Mouse (Mus musculus) adrenal gland, adult 2 months (tissue): ENCODE measurements around the gene Fgg. TPM values are rescaled to one million over a fixed set of nuclear protein-coding genes. Genes with fewer than 3 reads are reported as not detected.

ENCODE experiments used
- DNase-seq: peaks from one replicate; pipeline ENCODE4 v3.0.0; 2021
- long read RNA-seq: library from polyadenylated mRNA; stranded (forward); transcript quantifications from one replicate; pipeline ENCODE4 v2.0.0, GENCODE M21; 2021
- polyA plus RNA-seq: library from polyadenylated mRNA; depleted of rRNA; stranded (reverse); fragments of >200 nt; gene quantifications from 2 replicates; pipeline ENCODE4 v1.2.3, GENCODE M21; 2012; rRNA removed
- total RNA-seq, 2 experiments: library from RNA; stranded (reverse); gene quantifications; 2 replicates each; pipeline ENCODE4 v1.2.3; 2021

Gene Fgg
- total RNA-seq (10 to 100 TPM in 1 of 2 experiments, under 1 TPM in 1; 0.38 to 10.9 TPM), polyA plus RNA-seq (0.63 TPM in 1 of 2 replicates, not detected in the other)
- long read RNA-seq = 0 reads

DNA sequence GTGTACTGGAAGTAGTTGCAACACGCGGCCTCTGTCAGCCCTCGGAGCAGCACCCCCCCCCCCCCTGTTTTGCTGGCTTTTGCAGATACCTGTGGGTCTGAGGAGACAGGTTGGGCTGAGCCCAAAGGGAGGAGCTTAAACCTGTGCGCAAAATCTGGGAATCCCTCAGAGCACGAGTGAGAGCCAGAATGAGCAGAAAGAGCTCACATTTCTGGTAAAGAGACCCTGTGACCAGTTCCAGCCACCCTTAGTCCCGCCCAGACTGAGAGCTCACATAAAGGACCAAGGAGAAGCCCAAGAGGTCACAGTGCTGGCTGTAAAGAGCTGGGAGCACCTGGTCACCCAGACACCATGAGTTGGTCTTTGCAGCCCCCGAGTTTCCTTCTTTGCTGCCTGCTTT, at the start of gene Fgg:
TSS of gene Fgg (plus strand) at position 168 of the 400 bp plus-strand sequence.
- DNase-seq = peak; percentile 15

DNA sequence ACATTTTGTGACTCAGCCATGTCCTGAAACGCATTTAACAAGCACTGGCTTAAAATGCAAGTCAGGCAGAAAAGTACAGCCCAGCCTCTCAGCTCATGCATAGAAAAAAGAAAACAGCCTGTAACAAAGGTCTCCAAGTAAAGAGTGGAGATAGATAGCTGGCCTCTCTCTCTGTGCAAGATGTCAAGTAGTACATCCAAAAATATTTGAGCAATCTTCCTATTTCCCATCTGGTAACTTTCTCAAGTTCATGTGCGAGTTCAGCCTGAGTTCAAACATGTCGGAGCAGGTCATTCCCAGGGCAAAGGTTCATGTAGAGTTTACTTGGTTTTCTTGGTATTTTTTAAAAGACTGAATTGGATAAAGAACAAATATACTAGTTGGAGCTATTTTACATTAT, 36.5 kb upstream of the Fgg start:
- DNase-seq = no peak

DNA sequence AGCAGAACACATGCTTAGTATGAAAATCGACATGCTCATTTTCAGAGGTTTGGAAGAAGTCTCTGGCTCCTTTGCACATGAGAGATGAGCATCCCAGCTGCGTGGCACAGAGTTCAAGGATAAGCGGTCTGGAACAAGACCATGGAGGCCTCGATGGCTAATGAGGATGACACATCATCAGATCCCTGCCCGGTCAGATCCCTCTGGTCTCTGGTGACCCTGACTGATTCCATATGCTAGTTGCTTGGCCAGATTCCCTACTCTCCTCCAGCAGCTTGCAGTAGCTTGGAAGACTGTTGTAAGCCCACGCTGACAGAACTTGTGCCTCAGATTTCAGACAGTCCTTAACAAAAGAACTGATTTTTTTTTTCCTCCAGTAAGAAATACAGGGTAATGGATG, 26.7 kb upstream of the Fgg start:
- peak; percentile 70 for DNase-seq

DNA sequence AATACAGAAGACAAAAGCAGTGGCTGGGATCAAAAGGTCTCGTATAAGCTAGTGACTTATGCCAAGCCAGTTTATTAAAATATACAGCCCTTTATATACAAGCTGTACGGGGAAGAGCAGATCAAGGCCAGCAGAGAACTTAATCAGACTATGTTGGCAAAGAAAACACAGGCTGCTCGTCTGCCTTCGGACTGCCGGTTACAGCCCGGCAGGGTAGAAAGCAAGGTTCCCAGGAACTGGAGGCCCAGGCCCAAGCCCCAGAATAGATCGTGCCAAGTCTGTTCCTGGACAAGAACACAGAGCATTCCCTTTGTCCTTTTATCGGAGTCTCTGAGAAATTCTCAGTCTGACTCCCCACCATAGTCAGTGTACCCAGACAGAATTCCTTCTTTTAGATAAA, 25.7 kb upstream of the Fgg start:
- DNase-seq = no peak

DNA sequence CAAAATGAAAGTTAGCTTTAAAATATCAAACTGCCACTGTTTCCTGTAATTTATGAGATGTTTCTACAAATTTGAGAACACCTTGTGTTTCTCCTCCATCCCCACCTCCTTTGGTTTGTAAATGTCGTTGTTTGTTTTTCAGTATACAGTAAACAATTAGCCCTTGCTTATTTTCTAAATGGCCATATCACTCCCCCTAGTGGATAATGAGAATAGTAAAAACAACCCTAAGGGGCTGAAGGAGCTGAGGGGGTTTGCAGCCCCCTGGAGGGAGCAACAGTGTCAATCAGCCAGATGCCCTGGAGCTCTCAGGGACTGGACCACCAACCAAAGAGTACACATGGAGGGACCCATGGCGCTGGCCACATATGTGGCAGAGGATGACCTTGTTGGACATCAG, 22.7 kb upstream of the Fgg start:
- DNase-seq = no peak

DNA sequence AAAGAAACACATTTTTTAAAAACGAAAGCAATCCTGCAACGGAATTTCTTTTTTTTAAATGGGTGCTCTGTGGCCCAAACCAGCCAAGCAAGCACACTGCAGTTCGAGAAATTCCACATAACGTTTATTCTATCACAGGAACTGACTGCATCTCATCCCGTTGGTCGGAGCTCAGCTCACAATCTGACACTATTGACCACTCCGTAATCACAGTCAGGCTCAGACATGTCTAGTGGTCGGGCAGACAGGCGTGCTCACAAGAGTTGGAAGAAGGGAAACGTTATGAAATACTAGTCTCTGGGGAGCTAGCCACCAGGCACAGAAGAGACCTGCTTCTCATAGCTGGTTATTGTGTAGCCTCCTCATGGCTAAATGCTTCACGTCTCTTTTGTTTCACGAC, 15.6 kb upstream of the Fgg start:
- no peak for DNase-seq

DNA sequence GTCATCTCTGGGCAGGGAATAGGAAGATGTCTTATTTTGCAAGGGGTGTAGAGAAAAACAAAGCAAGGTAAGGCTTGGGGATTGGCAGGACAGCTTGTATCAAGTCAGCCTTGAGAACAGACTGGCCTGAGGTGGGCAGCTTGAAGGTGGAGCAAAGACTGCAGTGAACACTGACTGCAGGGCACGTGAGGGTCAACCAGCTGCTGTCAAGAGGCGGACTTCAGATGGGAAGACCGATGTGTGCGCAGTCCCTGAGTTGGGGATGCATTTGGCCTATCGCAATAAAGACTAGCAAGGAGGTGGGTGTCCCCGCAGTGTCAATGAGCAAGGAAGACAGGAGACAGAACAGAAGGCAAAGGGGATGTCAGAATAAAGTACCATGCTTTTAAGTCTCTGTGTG, 14.6 kb upstream of the Fgg start:
- DNase-seq = no peak

DNA sequence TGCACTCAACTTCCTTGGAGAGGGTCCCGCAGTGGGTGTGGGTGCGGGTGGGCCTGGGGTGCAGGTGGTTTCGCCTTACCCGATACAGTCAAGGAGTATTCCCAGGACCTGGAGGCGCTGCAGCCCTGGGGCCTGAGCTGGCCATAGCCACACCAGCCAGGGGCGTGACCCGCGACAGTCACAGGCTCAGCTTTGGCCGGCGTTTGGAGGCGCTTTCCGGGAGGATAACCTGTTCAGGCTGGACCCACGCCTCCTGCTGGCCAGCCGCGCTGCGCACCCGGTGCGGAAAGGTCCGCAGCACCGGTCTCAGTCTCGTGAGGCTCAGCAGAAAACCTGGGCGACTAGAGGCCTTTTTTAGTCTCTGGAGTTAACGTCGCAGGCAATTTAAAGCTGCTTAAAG, 12.2 kb upstream of the Fgg start:
- peak; percentile 64 for DNase-seq

DNA sequence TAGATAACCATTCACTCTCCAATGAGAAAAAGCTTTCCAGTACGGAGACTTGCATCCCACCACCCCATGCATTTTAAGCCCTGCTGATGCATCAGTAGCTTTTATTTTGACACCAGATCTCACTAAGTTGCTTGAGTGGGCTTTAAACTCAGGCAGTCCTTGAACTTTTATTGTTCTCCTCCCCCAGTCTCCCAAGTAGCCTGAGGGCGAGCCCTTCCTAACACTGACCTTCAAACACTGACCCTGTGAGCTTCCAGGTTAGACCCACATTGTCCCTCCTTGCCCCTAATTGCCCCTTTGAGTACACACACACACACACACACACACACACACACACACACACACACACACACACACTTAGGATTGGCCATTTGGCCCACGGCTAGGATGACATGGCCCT, 10.9 kb upstream of the Fgg start:
- DNase-seq = no peak

DNA sequence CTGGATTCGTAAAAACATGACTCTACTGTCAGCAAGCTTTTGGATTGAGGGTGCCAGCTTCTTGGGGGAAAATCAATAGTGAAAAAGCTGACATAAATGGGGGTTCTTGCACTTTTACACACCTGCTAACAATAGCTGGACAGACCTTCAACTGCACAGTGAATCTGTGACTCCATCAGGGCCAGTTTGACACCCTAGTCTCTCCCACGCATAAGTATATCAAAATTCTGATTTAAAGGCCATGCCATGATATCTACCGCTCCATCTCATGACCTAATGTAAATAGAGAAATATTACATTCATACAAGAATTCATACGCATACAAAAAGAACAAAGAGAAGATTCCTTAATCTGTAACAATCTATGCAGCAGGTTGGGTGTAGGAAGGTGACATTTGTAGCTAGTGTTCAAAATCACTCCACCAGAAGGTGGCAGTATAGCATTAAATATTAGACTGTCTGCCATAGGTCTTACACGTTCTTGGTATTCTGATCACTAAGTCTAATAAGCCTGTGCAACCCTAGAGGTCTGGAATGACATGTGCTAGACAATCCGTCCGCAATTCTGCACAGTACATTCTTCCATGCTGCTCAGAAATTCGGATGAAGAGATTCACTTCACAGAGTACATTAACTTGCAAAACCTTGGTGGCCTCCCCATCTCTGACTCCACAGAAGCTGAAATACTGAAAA, 8.6 kb upstream of the Fgg start:
- peak; percentile 25 for DNase-seq

DNA sequence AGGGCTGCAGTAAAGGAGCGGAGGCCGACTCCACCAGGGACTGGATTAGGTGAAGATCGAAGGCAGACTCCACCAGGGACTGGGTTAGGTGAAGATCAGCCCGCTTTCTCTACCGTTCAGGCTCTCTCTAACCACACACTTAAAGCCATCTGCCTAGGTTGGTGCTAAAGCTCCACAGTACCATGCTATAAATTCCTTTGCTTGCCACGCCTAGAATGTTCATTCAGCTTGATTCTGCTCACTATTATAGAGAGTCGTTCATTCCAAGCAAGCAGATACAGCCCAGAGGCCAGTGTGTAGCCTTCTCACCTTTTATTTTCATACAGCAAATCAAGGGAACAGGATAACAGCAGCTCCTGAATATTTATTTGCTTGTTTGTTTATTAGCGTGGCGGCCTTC, 7.5 kb upstream of the Fgg start:
- DNase-seq = no peak

DNA sequence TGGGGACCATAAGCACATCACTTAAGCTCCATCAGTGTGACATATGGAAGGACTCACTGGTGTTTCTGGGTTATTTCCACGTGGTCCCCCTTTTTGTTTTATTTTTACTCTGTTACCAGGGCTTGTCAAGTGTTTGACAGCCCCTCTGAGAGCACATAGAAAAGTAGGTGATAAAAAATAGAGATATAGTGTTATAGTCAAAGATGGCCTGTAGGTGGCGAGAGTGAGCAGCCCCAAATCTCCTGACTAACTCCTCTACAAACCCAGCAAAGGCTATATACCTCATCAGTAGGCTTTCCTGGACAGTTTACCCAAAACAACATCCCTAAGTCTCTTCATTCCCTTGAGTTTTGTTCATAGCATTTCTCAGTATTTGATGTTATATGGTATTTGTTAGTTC, 5.3 kb upstream of the Fgg start:
- DNase-seq = peak; percentile 21

DNA sequence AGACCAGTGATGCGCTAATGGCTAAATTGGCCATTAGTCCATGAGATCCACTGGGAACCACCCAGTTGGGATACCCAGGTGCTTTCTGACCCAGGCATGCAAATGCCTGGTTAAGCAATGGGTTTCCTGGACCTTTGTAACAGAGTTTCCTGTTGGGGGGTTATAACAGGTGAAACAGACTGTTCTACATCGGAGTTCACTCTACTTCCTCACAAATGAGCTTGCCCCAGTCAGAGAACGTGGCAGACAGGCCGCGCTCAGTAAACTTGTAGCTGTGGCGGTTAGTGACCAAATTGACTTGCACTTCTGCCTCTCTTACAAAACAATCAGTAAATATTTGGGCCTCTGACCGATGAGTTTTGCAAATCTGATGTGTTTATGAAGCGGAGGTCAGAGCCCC, 4.5 kb upstream of the Fgg start:
- no peak for DNase-seq

DNA sequence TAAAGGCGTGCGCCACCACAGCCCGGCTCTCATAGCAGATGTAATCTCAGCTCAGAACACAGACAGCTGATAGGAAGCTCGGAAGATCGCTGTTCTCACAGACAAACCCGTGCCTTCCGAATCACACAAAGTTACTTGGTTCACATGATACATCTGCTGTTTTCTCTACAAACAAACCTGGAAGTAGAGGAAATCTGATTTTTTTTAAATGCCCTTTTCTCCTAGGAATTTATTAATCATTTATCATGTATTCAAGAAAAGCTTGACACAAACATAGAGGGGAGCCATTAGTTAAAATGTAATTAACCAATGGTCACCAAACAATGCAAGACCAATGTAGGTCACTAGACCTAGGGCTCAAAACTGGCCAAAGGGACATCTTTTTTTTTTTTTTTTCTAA, 2.7 kb upstream of the Fgg start:
- no peak for DNase-seq

DNA sequence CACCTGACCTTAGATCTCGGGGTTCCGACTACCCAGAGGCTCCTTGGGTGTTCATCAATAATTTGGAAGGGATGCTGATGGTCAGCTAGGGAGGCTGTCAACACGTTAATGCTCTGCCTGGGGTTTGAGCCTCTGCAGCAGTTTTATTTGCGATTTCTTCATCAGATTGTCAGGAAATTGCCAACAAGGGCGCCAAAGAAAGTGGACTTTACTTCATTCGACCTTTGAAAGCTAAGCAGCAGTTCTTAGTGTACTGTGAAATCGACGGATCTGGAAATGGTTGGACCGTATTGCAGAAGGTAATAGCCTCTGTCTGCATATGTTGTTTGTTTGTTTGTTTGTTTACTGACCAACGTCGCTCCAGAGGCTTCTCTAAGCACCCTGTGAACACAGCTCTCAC, 2.8 kb downstream of the Fgg start:
- no peak for DNase-seq

DNA sequence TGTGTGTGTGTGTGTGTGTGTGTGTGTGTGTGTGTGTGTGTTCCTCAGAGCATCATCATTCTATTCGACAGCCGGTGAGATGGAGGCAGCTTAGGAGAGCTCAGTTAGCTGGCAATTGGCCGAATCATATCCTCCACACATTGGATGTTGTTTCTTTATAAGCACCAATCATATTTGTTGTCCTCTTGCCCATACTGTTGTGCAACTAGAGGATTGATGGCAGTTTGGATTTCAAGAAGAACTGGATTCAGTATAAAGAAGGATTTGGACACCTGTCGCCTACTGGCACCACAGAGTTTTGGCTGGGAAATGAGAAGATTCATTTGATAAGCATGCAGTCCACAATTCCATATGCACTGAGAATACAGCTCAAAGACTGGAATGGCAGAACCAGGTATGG, 3.6 kb downstream of the Fgg start:
- DNase-seq = no peak

DNA sequence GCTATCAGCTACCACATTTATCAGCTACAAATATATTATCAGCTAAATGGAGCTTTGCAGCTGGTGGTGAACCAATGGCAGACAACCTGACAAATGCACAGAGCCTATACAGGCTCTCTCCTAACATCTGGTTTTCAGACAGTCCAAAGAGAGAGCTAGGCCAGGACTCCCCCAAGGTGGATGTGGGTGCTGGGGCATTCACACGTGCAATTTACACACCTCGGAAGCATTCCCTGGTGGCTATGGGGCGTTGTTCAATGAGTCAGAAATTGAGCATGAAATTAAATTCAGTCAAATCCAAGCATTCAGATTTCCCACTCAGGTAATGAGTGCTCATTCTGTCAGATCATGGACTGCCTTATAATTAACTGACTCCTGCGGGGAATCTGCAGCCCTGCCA, 4.0 kb downstream of the Fgg start:
- DNase-seq = no peak

DNA sequence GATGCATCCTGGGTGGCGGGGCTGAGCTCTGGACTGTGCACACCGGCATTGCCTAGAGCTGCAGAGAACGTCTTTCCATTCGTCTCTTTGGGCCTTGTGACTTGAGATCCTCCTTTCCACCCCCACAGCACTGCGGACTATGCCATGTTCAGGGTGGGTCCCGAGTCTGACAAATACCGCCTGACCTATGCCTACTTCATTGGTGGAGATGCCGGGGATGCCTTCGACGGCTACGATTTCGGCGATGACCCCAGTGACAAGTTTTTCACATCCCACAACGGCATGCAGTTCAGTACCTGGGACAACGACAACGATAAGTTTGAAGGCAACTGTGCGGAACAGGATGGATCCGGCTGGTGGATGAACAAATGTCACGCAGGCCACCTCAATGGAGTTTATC, 5.1 kb downstream of the Fgg start:
- DNase-seq = no peak

DNA sequence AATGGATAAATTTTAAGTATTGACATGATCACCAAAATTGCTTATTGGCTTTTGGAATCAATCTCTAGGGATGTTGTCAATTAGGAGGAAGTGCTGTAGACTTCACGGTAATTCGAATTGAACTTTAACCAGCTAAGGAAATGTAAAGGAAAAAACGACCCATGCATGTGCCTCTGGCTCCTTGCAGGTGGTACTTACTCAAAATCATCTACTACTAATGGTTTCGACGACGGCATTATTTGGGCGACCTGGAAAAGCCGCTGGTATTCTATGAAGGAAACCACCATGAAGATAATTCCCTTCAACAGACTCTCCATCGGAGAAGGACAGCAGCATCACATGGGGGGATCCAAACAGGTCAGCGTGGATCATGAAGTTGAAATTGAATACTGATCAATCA, 6.4 kb downstream of the Fgg start:
- no peak for DNase-seq

DNA sequence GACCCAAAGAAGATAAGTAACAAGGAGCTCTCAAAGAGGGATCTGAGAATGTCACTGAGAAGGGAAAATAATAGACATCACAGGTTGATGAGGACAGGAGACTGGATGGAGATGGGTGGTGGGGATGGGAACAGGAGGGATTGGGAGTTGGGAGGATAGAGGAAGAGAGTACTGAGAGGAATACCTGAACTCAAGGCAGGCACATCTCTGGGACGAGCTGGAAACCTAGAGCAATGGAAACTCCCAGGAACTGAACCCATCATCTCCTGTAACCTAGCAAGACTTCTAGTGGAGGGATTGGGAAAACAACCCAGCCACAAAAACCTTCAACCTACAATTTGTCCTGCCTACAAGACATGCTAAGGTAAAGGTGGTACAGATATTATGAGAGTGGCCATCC, 8.7 kb downstream of the Fgg start:
- no peak for DNase-seq

DNA sequence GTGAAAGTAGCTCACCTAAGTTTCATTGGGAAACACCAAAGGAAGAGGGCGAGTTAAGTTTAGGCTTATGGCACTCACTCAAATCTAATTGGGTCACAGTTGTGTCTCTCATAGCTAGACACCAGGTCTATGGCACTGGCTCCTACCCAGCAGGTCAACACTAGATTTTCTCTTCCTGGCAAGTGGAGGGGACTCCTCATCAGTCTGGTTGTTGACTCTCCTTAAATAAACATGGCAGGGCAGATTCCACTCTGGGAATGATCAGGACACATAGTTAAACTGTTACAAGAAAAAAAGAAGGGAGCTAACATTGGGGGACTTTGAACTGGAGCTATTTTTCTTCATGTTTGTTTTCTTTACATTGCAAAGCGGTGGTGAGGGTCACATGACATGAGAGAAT, 12.9 kb downstream of the Fgg start:
- no peak for DNase-seq

DNA sequence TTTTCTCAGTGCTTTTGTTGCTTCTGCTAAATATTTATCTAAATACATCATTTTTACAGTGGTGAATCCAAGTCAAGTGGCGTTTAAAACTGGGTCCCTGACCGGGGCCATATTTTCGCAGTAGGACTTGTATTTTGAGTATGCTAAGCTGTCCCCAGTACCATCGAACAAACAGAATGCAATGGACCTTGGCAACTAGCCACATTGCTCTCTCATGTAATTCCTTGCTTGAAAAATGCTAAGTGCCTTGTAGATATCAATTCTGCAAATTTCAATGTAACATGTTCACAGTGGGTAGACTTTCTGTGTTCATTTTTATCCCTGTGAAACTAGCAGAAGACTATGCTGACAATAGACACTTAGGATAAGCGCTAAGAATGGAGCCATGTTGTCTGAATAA, 13.7 kb downstream of the Fgg start:
- no peak for DNase-seq

DNA sequence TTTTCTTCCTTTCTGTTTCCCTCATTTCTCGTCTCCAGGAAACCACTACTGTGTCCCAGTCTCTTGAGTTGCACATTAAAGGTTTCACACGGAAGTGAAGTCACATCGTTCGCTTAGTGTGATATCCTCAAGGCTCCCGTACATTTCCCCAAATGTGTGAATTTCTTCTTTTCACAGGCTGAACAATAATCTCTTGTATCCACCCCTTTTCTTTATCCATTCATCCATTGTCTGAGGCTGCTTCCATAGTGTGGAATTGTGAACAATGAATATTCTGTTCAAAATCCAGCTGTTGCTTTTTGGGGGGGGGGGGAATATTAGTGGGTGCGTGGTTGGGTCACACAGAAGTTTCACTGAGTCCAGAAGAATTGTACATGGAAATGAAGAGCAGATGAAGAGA, 17.5 kb downstream of the Fgg start:
- no peak for DNase-seq

DNA sequence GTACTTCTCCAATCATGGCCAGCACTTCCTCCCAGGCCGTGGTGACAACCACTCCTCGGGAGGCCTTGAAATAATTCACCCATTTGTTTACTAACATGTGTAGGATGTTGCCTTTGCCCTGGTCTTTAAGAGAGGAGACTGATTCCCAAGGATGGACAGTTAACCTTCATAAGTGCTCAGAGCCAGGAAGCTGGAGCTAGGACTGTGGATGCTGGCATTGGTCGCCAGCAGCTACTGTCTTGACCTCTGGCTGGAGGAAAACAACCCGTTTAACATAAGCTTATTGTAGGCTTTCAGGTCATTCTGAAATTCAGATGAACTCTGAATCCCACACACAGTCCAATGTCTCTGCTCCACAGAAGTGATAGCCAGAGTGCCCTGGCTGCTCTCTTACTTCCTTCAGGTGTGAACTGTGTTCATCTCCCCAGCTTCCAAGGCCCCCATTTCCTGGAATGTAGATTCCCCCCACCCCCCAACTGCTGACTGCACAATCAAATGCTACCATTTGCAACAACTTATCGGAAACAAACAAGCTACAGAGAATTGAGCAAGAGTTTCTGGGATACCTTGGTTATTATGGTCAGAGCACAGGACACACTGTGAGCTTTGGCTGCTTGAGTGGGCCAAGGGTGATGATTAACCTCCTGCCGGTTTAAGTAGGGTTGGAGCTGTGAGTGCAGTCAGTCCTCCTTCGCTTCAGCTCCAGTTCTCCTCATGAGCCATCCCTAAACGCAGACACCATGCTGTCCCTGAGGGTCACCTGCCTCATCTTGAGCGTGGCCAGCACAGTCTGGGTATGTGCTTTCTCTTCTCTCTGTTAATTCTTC, 18.2 kb downstream of the Fgg start, which contains the start of gene Fga:
TSS of gene Fga (plus strand) at position 602 of the 827 bp plus-strand sequence.
- DNase-seq = no peak
